Mouse (Mus musculus) neural tube, embryonic 15.5 days (tissue): ENCODE data around the gene Zfp383. TPM values are rescaled to one million over a fixed set of nuclear protein-coding genes. Genes with fewer than 3 reads are reported as not detected.
"Not testable (repeated sequence)": the region's sequence is repeated elsewhere in the genome, so short reads cannot be mapped to it uniquely, and the experiment has no call there.

Source experiments
- ATAC-seq: fragments of 200-750 bp; cut with Nextera tagmentation; 2 replicates; pipeline ENCODE4 v1.8.0; 2017; ENCODE audit warnings: mild to moderate bottlenecking, moderate TSS enrichment, moderate library complexity; ENCODE audit not compliant: low FRiP score
- H3K27ac ChIP-seq: fragments of 300-500 bp; sonication (generic); replicated peaks from 2 replicates; pipeline ENCODE4 v1.5.1; 2015; ENCODE audit warnings: mild to moderate bottlenecking, inconsistent platforms
- H3K27me3 ChIP-seq: fragments of 300-500 bp; sonication (generic); replicated peaks from 2 replicates; pipeline ENCODE4 v1.6.1; 2015; ENCODE audit warnings: inconsistent platforms
- H3K36me3 ChIP-seq: fragments of 300-500 bp; sonication (generic); 2 replicates; pipeline ENCODE4 v1.6.1; 2015; ENCODE audit warnings: inconsistent platforms
- H3K4me1 ChIP-seq: fragments of 300-500 bp; sonication (generic); 2 replicates; pipeline ENCODE4 v1.6.1; 2015; ENCODE audit warnings: inconsistent platforms
- H3K4me2 ChIP-seq: fragments of 300-500 bp; sonication (generic); 2 replicates; pipeline ENCODE4 v1.6.1; 2015; ENCODE audit warnings: inconsistent platforms, mild to moderate bottlenecking, moderate library complexity
- H3K4me3 ChIP-seq: fragments of 300-500 bp; sonication (generic); replicated peaks from 2 replicates; pipeline ENCODE4 v1.5.1; 2015; ENCODE audit warnings: mild to moderate bottlenecking, inconsistent platforms
- H3K9ac ChIP-seq: fragments of 300-500 bp; sonication (generic); replicated peaks from 2 replicates; pipeline ENCODE4 v1.6.1; 2015; ENCODE audit warnings: mild to moderate bottlenecking, inconsistent platforms
- H3K9me3 ChIP-seq: fragments of 300-500 bp; sonication (generic); replicated peaks from 2 replicates; pipeline ENCODE4 v1.6.1; 2016; ENCODE audit warnings: inconsistent platforms
- WGBS: fragments of 180-500 bp; shearing (Covaris S2); methylation state at CpG from one replicate; pipeline ENCODE4 v1.1.7; 2015; ENCODE audit warnings: mixed read lengths; 5-methylcytosine and 5-hydroxymethylcytosine counted together
- polyA plus RNA-seq: library from polyadenylated mRNA; unstranded; fragments of >200 nt; fragmentation: Nextera tagmentation; extraction: Ambion mirVana; gene quantifications from 2 replicates; pipeline ENCODE4 v1.2.1, GENCODE M21; 2015

Gene Zfp383
- polyA plus RNA-seq, 1 experiment from 2014 or later = 6.1 TPM

GRCm38 (mm10) chr7:29942740-29943139 lies 34.7 kb downstream of the Zfp383 start:
- H3K9ac ChIP-seq = no peak overlapping the region
- peaks cover 23% of the 10 kb centered on the region for H3K36me3 ChIP-seq
- no peak for ATAC-seq
- WGBS = 42% methylated on average over 2 of the region's 2 CpGs
- H3K4me3 ChIP-seq = no peak overlapping the region
- H3K9me3 ChIP-seq = no peaks in the 10 kb centered on the region
- no peak overlapping the region for H3K27ac ChIP-seq
- H3K4me1 ChIP-seq = no peaks in the 10 kb centered on the region
- no peaks in the 10 kb centered on the region for H3K27me3 ChIP-seq
- no peak overlapping the region for H3K4me2 ChIP-seq

DNA sequence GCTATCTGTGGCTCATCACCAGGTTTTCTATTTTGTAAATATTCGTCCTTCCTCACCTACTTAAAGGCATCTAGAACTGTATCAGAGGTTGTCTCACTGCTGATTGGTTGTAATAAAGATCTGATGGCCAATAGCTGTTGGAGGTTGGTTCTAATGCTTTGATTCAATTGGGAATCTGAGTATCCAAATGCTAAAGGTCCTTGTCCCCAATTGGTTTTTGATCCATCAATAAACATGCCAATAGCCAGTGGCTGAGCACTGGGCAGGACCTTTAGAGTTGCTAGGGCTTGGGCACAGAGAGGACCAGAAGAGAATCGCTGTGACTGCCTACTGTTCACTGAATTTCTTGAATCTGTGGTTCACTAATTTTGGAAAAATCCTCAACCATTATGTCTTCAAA lies 35.7 kb downstream of the Zfp383 start:
- H3K27ac ChIP-seq = no peak overlapping the region

DNA sequence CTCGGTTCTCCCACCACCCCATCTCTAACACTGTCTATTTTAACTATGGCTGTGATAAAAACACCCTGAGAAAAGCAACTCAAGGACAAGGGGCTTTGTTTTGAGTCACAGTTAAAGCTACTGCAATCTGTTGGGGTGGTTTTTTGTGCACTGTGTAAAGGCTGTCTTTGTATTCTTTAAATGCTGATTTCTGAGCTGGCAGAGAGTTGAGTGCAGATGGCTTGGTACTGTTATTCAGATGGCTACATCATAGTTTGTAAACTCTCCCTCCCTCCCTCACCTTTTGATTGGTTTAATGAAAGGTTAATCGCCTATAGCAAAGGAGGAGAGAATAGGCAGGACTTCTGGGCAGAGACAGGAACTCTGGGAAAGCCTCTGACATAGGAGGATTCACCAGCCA lies 36.2 kb downstream of the Zfp383 start:
- WGBS = 69% methylated on average over 2 of the region's 2 CpGs
- Histone ChIP-seq H3K36me3 (peaks cover 31% of the 10 kb centered on the region), H3K9me3 (no peaks in the 10 kb centered on the region), H3K4me2 (no peak overlapping the region), H3K27me3 (no peaks in the 10 kb centered on the region), H3K4me1 (no peaks in the 10 kb centered on the region), H3K9ac (no peak overlapping the region), H3K27ac (no peak overlapping the region), H3K4me3 (no peak overlapping the region)
- ATAC-seq = no peak

More for the DNA sequence above, 35.7 kb downstream of the Zfp383 start:
- H3K4me2 ChIP-seq = no peak overlapping the region
- no peak overlapping the region for H3K4me3 ChIP-seq
- H3K4me1 ChIP-seq = no peaks in the 10 kb centered on the region
- no peaks in the 10 kb centered on the region for H3K9me3 ChIP-seq
- peaks cover 26% of the 10 kb centered on the region for H3K36me3 ChIP-seq
- WGBS = 68% methylated on average over 2 of the region's 2 CpGs
- no peak overlapping the region for H3K9ac ChIP-seq
- ATAC-seq = no peak
- H3K27me3 ChIP-seq = no peaks in the 10 kb centered on the region

DNA sequence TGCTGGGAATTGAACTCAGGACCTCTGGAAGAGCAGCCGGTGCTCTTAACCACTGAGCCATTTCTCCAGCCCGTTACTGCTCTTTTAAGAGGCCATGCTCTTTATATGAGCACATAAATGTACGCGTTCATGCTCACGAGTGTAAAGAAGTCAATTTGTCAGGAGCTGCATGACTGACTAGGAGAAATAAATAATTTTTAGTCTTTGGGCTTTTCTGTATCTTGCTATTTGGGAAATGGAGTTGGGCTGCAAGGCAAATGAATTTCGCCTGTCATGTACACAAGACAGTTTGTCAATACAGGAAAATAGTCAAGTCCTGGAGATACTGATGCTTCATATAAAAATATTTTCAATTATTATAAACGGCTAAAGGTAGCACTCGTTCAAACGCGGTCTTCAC lies 45.1 kb downstream of the Zfp383 start:
- Histone ChIP-seq H3K9me3 (no peaks in the 10 kb centered on the region), H3K27ac (peak overlapping the region; percentile 96), H3K27me3 (no peaks in the 10 kb centered on the region), H3K4me2 (peak overlapping the region; percentile 64), H3K4me3 (peak overlapping the region; percentile 85), H3K4me1 (peaks cover 12% of the 10 kb centered on the region; the same call in 1 of the 2 replicates), H3K9ac (peak overlapping the region; percentile 95), H3K36me3 (peaks cover 21% of the 10 kb centered on the region)
- 26% methylated on average over 10 of the region's 10 CpGs for WGBS
- peak; percentile 2 for ATAC-seq

- Histone ChIP-seq H3K27me3 (no peaks in the 10 kb centered on the region), H3K9ac (peak within 1 kb of the TSS; percentile 95), H3K9me3 (no peaks in the 10 kb centered on the region), H3K27ac (peak within 1 kb of the TSS; percentile 96), H3K4me3 (peak within 1 kb of the TSS; percentile 85), H3K4me1 (peaks cover 12% of the 10 kb centered on the region; the same call in 1 of the 2 replicates), H3K36me3 (peaks cover 17% of the 10 kb centered on the region), H3K4me2 (peak within 1 kb of the TSS; percentile 64)
- ATAC-seq = peak; percentile 92
- whole genome bisulfite sequencing = 1% methylated on average over 52 of the region's 52 CpGs
Measured at GRCm38 (mm10) chr7:29953513-29954401, 45.7 kb downstream of the Zfp383 start, which contains the start of gene Zfp74. Zfp74 (minus strand) TSS chr7:29954089.

DNA sequence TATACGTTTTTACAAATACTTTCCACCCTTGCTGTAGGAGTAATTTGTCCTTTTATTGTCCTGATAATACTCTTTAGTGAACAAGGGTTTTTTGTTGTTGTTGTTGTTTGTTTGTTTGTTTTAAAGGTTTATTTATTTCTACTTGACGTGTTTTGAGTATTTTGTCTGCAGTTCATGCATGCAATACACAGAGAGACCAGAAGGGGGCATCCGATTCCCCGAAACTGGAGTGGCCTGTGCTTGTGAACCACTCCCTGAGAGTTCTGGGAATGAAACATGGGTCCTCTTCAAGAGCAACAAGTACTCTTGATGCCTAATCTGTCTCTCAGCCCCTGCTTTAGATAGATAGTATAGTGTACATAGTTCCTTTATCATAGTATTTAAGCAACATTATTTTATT lies 46.7 kb downstream of the Zfp383 start:
- 0 out of 2 replicates have a peak overlapping the region, but pooled peaks have one; percentile 96 for H3K27ac ChIP-seq
- peaks cover 11% of the 10 kb centered on the region for H3K36me3 ChIP-seq
- no peaks in the 10 kb centered on the region for H3K9me3 ChIP-seq
- peak overlapping the region; percentile 85; the same call in 1 of the 2 replicates for H3K4me3 ChIP-seq
- H3K4me2 ChIP-seq = peak overlapping the region; percentile 64; the same call in 1 of the 2 replicates
- peaks cover 12% of the 10 kb centered on the region; the same call in 1 of the 2 replicates for H3K4me1 ChIP-seq
- no peak overlapping the region for H3K9ac ChIP-seq
- 21% methylated on average over 4 of the region's 4 CpGs for WGBS
- H3K27me3 ChIP-seq = no peaks in the 10 kb centered on the region
- no peak for ATAC-seq

- Histone ChIP-seq H3K9me3 (no peaks in the 10 kb centered on the region), H3K36me3 (no peaks in the 10 kb centered on the region), H3K4me3 (no peak overlapping the region), H3K27ac (no peak overlapping the region), H3K9ac (no peak overlapping the region), H3K4me2 (no peak overlapping the region), H3K4me1 (peaks cover 12% of the 10 kb centered on the region; the same call in 1 of the 2 replicates), H3K27me3 (no peaks in the 10 kb centered on the region)
- WGBS = 63% methylated on average over 10 of the region's 10 CpGs
- no peak for ATAC-seq
Measured at GRCm38 (mm10) chr7:29956257-29956656, 48.2 kb downstream of the Zfp383 start.

DNA sequence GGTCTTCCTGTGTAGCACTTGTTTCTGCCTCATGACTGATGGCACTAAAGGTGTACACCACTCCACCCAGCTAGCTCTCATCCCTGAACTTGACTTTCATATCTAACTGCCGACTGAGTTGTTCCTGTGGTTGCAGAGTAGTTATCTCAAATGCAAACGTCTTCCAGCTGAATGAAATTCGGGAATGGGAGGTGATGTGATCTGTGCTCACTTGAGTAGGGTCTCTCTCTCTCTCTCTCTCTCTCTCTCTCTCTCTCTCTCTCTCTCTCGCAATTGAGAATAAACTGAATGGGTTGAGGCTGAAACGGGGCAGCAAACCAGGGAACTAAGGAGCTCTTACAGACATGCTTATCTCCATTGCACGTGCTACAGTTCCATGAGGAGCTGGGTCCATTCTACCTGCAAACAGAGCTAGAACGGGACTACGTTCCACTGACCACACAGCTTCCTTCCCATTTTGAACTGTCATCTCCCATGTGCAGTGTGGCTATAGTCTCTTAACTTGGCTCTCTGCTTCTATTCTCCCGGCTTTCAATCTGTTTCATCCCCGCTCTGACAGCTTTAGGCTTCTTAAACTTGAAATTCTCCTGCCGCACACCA lies 50.2 kb downstream of the Zfp383 start:
- no peak overlapping the region for H3K9ac ChIP-seq
- no peak for ATAC-seq
- WGBS = 92% methylated on average over 11 of the region's 11 CpGs

GRCm38 (mm10) chr7:29959004-29959403 lies 51.0 kb downstream of the Zfp383 start:
- Histone ChIP-seq H3K4me3 (no peak overlapping the region), H3K4me2 (no peak overlapping the region), H3K9ac (no peak overlapping the region), H3K36me3 (no peaks in the 10 kb centered on the region), H3K4me1 (peaks cover 5% of the 10 kb centered on the region; the same call in 1 of the 2 replicates), H3K27me3 (no peaks in the 10 kb centered on the region), H3K9me3 (no peaks in the 10 kb centered on the region), H3K27ac (no peak overlapping the region)
- ATAC-seq = no peak
- 60% methylated on average over 3 of the region's 3 CpGs for WGBS

More for the DNA sequence above, 50.2 kb downstream of the Zfp383 start:
- no peaks in the 10 kb centered on the region for H3K27me3 ChIP-seq
- no peak overlapping the region for H3K4me3 ChIP-seq
- no peaks in the 10 kb centered on the region for H3K9me3 ChIP-seq
- H3K4me1 ChIP-seq = peaks cover 5% of the 10 kb centered on the region; the same call in 1 of the 2 replicates
- no peaks in the 10 kb centered on the region for H3K36me3 ChIP-seq
- no peak overlapping the region for H3K4me2 ChIP-seq
- H3K27ac ChIP-seq = no peak overlapping the region

DNA sequence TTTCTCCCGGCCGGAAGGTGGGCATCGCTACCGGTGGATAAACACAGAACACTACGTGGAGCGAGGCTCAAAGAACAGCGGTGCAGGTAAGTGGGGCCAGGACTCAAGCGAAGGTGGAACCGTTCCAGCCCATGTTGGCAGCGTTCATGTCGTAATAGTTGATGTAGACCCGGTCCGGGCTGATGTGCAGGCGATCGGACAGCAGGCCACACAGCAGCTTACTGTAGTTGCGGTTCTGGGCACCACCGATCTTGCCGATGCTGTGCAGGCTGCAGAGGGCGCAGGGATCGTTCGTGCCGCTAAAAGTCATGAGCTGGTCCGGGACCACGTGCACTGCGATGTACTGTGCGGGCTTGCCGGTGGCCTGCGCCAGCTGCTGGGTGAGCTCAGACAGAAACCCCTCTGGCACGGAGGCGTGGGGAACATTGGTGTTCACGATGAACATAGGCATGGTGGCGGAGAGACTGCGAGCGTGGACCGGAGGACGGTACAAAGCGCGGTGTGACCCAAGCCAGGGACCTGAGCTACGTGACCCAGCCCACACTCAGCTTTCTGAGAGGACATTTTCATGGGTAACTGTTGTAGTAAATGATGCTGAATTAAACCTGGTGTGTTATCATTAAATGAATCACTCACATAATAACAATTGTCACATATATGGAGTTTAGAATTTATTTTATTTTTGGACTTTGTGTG lies 57.2 kb downstream of the Zfp383 start:
- H3K27me3 ChIP-seq, H3K9me3 ChIP-seq, H3K36me3 ChIP-seq, ATAC-seq, H3K9ac ChIP-seq, H3K4me3 ChIP-seq, H3K4me1 ChIP-seq, H3K27ac ChIP-seq: not testable (repeated sequence)
- 55% methylated on average over 39 of the region's 39 CpGs for WGBS
- 0 out of 2 replicates have a peak overlapping the region, but pooled peaks have one; percentile 13 for H3K4me2 ChIP-seq
